ENCODE assay signal across 26 mouse cellular contexts in genomic region chr6:65644110-65644509, GRCm38 (mm10). TPM values are rescaled to one million over a fixed set of nuclear protein-coding genes. Genes with fewer than 3 reads are reported as not detected.
DNase-seq lines count a peak whose midpoint lies in the region; ATAC-seq and TF ChIP-seq lines count a peak whose summit lies in the region.
"Had no signal": no experiment of that assay in that cellular context is flagged by ENCODE, and none has a peak within 500 bp of the region (broad histone marks: within the 10 kb centered on the region; RNA-seq: fewer than 3 reads in every experiment).

No protein-coding gene starts in this region.

- 57% methylated on average over 4 of the region's 4 CpGs for WGBS in lung, embryonic 15.5 days
- WGBS in midbrain, embryonic 15.5 days = 28% methylated on average over 4 of the region's 4 CpGs
- 43% methylated on average over 4 of the region's 4 CpGs for WGBS in midbrain, postnatal 0 days
- WGBS in forebrain, embryonic 13.5 days = 4% methylated on average over 4 of the region's 4 CpGs
- WGBS in hindbrain, embryonic 14.5 days = 30% methylated on average over 4 of the region's 4 CpGs

- H3K9me3 ChIP-seq in lung, embryonic 15.5 days = no peaks in the 10 kb centered on the region
- no peaks in the 10 kb centered on the region for H3K9me3 ChIP-seq in midbrain, embryonic 15.5 days
- no peaks in the 10 kb centered on the region for H3K9me3 ChIP-seq in midbrain, postnatal 0 days (ENCODE audit: low read length)
- H3K9me3 ChIP-seq in forebrain, embryonic 13.5 days (replicated peaks) = peaks cover 3% of the 10 kb centered on the region
- peaks cover 5% of the 10 kb centered on the region for H3K9me3 ChIP-seq in hindbrain, embryonic 14.5 days (ENCODE audit: control insufficient read depth, low read length)
- H3K9me3 ChIP-seq: neural tube, embryonic 13.5 days had no signal

- no peak overlapping the region for H3K9ac ChIP-seq in lung, embryonic 15.5 days
- H3K9ac ChIP-seq in midbrain, embryonic 15.5 days = no peak overlapping the region
- no peak overlapping the region for H3K9ac ChIP-seq in midbrain, postnatal 0 days (replicated peaks; ENCODE audit: low read length, poor library complexity, severe bottlenecking)
- H3K9ac ChIP-seq in forebrain, embryonic 13.5 days = no peak overlapping the region
- no peak overlapping the region for H3K9ac ChIP-seq in hindbrain, embryonic 14.5 days
- H3K9ac ChIP-seq: embryonic facial prominence, embryonic 15.5 days; heart, embryonic 12.5 days; hindbrain, embryonic 13.5 days; liver, embryonic 14.5 days; neural tube, embryonic 13.5 days had no signal

- no peak for TF ChIP-seq CTCF in midbrain, postnatal 0 days (IDR thresholded peaks at IDR 0.05)

- DNase-seq in lung, postnatal 36 days = no peak
- no peak for DNase-seq in midbrain, postnatal 0 days (ENCODE audit: low spot score)
- DNase-seq in hindbrain, embryonic 14.5 days (ENCODE audit: low spot score) = no peak
- DNase-seq: adrenal gland, adult 8-10 months; B cell, adult 2 months; cerebellum, adult 8-10 months; cerebellum, postnatal 25 days; heart, adult 2 months; heart, postnatal 4 days; kidney, adult 11 months; kidney, postnatal 14 days; liver; spleen, adult 18-20 months; thymus, postnatal 25 days had no signal

- ATAC-seq in lung, embryonic 15.5 days (ENCODE audit: borderline replicate concordance, extremely low read depth, low FRiP score, low TSS enrichment) = no peak
- peak; percentile 33; the same call in 1 of the 2 replicates for ATAC-seq in midbrain, embryonic 15.5 days (replicated peaks)
- ATAC-seq in midbrain, postnatal 0 days (ENCODE audit: low FRiP score) = no peak
- peak; percentile 91; the same call in 1 of the 2 replicates for ATAC-seq in forebrain, embryonic 13.5 days
- no peak for ATAC-seq in CD4-positive, CD25-positive, alpha-beta regulatory T cell, adult 4 months
- no peak for ATAC-seq in hindbrain, embryonic 14.5 days (ENCODE audit: low FRiP score)

- no peaks in the 10 kb centered on the region for H3K36me3 ChIP-seq in lung, embryonic 15.5 days
- no peaks in the 10 kb centered on the region for H3K36me3 ChIP-seq in midbrain, embryonic 15.5 days (replicated peaks)
- H3K36me3 ChIP-seq in midbrain, postnatal 0 days (ENCODE audit: insufficient read depth, low read length) = no peaks in the 10 kb centered on the region
- H3K36me3 ChIP-seq in forebrain, embryonic 13.5 days (ENCODE audit: poor library complexity, severe bottlenecking) = no peaks in the 10 kb centered on the region
- H3K36me3 ChIP-seq in hindbrain, embryonic 14.5 days (replicated peaks; ENCODE audit: control insufficient read depth, insufficient read depth) = no peaks in the 10 kb centered on the region
- H3K36me3 ChIP-seq: embryonic facial prominence, embryonic 10.5 days; embryonic facial prominence, embryonic 15.5 days; heart, embryonic 12.5 days; hindbrain, embryonic 13.5 days; neural tube, embryonic 13.5 days had no signal

- peak overlapping the region; percentile 31 for H3K27ac ChIP-seq in lung, embryonic 15.5 days
- H3K27ac ChIP-seq in midbrain, embryonic 15.5 days = no peak overlapping the region
- no peak overlapping the region for H3K27ac ChIP-seq in midbrain, postnatal 0 days (ENCODE audit: low read depth, low read length)
- H3K27ac ChIP-seq in forebrain, embryonic 13.5 days = peak overlapping the region; percentile 32; the same call in 1 of the 2 replicates
- H3K27ac ChIP-seq in hindbrain, embryonic 14.5 days = no peak overlapping the region
- H3K27ac ChIP-seq: embryonic facial prominence, embryonic 10.5 days; embryonic facial prominence, embryonic 15.5 days; heart, adult 2 months; hindbrain, embryonic 13.5 days; liver, embryonic 14.5 days; neural tube, embryonic 13.5 days had no signal

- no peak overlapping the region for H3K4me2 ChIP-seq in lung, embryonic 15.5 days
- H3K4me2 ChIP-seq in midbrain, embryonic 15.5 days = no peak overlapping the region
- no peak overlapping the region for H3K4me2 ChIP-seq in midbrain, postnatal 0 days (ENCODE audit: low read depth, low read length, poor library complexity, severe bottlenecking)
- H3K4me2 ChIP-seq in forebrain, embryonic 13.5 days = no peak overlapping the region
- H3K4me2 ChIP-seq in hindbrain, embryonic 14.5 days (replicated peaks) = no peak overlapping the region
- H3K4me2 ChIP-seq: embryonic facial prominence, embryonic 15.5 days; heart, embryonic 12.5 days; hindbrain, embryonic 13.5 days; neural tube, embryonic 13.5 days had no signal

- no peak overlapping the region for H3K4me3 ChIP-seq in lung, embryonic 15.5 days
- H3K4me3 ChIP-seq in midbrain, embryonic 15.5 days = no peak overlapping the region
- no peak overlapping the region for H3K4me3 ChIP-seq in midbrain, postnatal 0 days (ENCODE audit: low read depth, low read length)
- H3K4me3 ChIP-seq in forebrain, embryonic 13.5 days = no peak overlapping the region
- no peak overlapping the region for H3K4me3 ChIP-seq in hindbrain, embryonic 14.5 days (replicated peaks; ENCODE audit: low read length)
- H3K4me3 ChIP-seq: embryonic facial prominence, embryonic 10.5 days; embryonic facial prominence, embryonic 15.5 days; heart, adult 2 months; heart, embryonic 12.5 days; hindbrain, embryonic 13.5 days; myocyte; neural tube, embryonic 13.5 days had no signal

- H3K4me1 ChIP-seq in lung, embryonic 15.5 days = peaks cover 28% of the 10 kb centered on the region; the same call in 1 of the 2 replicates
- H3K4me1 ChIP-seq in midbrain, embryonic 15.5 days = no peaks in the 10 kb centered on the region
- H3K4me1 ChIP-seq in midbrain, postnatal 0 days (ENCODE audit: insufficient read depth, low read length) = no peaks in the 10 kb centered on the region
- H3K4me1 ChIP-seq in forebrain, embryonic 13.5 days = peaks cover 7% of the 10 kb centered on the region; the same call in 1 of the 2 replicates
- H3K4me1 ChIP-seq in hindbrain, embryonic 14.5 days (replicated peaks; ENCODE audit: control insufficient read depth, insufficient read depth, low read length) = no peaks in the 10 kb centered on the region
- H3K4me1 ChIP-seq: embryonic facial prominence, embryonic 15.5 days; hindbrain, embryonic 13.5 days; neural tube, embryonic 13.5 days had no signal

- H3K27me3 ChIP-seq in lung, embryonic 15.5 days = no peaks in the 10 kb centered on the region
- H3K27me3 ChIP-seq in midbrain, embryonic 15.5 days (replicated peaks) = no peaks in the 10 kb centered on the region
- no peaks in the 10 kb centered on the region for H3K27me3 ChIP-seq in midbrain, postnatal 0 days (ENCODE audit: insufficient read depth, low read length)
- no peaks in the 10 kb centered on the region for H3K27me3 ChIP-seq in forebrain, embryonic 13.5 days
- no peaks in the 10 kb centered on the region for H3K27me3 ChIP-seq in hindbrain, embryonic 14.5 days (ENCODE audit: control insufficient read depth, insufficient read depth, low read length)
- H3K27me3 ChIP-seq: CH12.LX; embryonic facial prominence, embryonic 15.5 days; heart, embryonic 12.5 days; hindbrain, embryonic 13.5 days; neural tube, embryonic 13.5 days had no signal

RNA-seq across cellular contexts. Expression of gene Ndnf, which starts 27.3 kb away (rescaled TPM):
- 42.1 and 48.2 TPM in 2 replicates for polyA plus RNA-seq in lung, embryonic 15.5 days (2015; fragmentation: Nextera tagmentation; extraction: Ambion mirVana)
- polyA plus RNA-seq in midbrain, embryonic 15.5 days (2015; fragmentation: Nextera tagmentation; extraction: Ambion mirVana) = 4.0 and 4.2 TPM in 2 replicates
- total RNA-seq in midbrain, postnatal 0 days (2014; rRNA removed) = 14.0 and 30.2 TPM in 2 replicates
- polyA plus RNA-seq in midbrain, postnatal 0 days (2015; fragmentation: Nextera tagmentation; extraction: Ambion mirVana) = 2.4 and 3.2 TPM in 2 replicates
- 2.1 and 2.6 TPM in 2 replicates for polyA plus RNA-seq in forebrain, embryonic 13.5 days (2015; fragmentation: Nextera tagmentation; extraction: Ambion mirVana)
- 1 to 10 TPM in 1 of 2 experiments, under 1 TPM in 1; 0.58 to 1.3 TPM for polyA plus RNA-seq in CD4-positive, CD25-positive, alpha-beta regulatory T cell, adult 4 months (2017; shearing (Covaris generic))
- 18.8 and 22.5 TPM in 2 replicates for polyA plus RNA-seq in hindbrain, embryonic 14.5 days (2014; fragmentation: Nextera tagmentation; extraction: Ambion mirVana)

Comparison
In these comparisons a context has a peak if more than half of its experiments do, and no peak if none do; other contexts are left out.
1. ATAC-seq: peak in midbrain, embryonic 15.5 days (single experiment) and forebrain, embryonic 13.5 days (single experiment); none in lung, embryonic 15.5 days (single experiment), midbrain, postnatal 0 days (single experiment), CD4-positive, CD25-positive, alpha-beta regulatory T cell, adult 4 months (single experiment) and hindbrain, embryonic 14.5 days (single experiment).
2. H3K27ac ChIP-seq: peak in lung, embryonic 15.5 days (single experiment) and forebrain, embryonic 13.5 days (single experiment); none in midbrain, embryonic 15.5 days (single experiment), midbrain, postnatal 0 days (single experiment) and hindbrain, embryonic 14.5 days (single experiment).